Mouse (Mus musculus): ENCODE results near the gene Cpne7. TPM values are rescaled to one million over a fixed set of nuclear protein-coding genes. Genes with fewer than 3 reads are reported as not detected.
"Not testable (repeated sequence)": the region's sequence is repeated elsewhere in the genome, so short reads cannot be mapped to it uniquely, and the experiment has no call there.

The Cpne7 gene
- total RNA-seq (2021): 1 to 10 TPM; 3.6 to 5.0 TPM
- long read RNA-seq, experiment 1, partial matches to known transcripts: 1 of 4 reads
- long read RNA-seq, experiment 1, other reads (novel, unspliced or antisense): 1 of 4 reads
- long read RNA-seq, experiment 2: 0 reads

- DNase-seq: peak in 1 of 2 experiments; percentile 27
These were observed at the start of gene Cpne7 for GRCm38 (mm10) chr8:123117127-123117731. Cpne7 (plus strand) TSS chr8:123117374.

DNA sequence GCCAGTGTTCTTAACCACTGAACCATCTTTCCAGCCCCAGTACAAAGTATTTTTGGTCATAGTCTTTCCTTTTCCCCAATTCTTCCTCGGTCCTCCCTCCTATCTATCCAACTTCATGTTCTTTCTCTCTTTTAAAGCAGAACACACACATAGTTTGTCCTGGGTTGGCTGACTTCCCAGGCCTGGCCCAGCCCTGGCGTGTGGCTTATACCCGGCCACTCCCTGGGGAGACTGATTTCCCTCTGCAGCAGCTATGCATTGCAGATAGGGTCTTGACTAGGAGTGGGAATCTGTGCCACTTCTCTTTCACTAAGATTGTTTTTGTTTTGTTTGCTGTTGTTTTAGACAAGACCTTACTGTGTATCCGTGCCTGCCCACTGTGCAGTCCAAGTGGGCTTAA, 46.0 kb upstream of the Cpne7 start:
- DNase-seq: peak in 1 of 2 experiments; percentile 54

DNA sequence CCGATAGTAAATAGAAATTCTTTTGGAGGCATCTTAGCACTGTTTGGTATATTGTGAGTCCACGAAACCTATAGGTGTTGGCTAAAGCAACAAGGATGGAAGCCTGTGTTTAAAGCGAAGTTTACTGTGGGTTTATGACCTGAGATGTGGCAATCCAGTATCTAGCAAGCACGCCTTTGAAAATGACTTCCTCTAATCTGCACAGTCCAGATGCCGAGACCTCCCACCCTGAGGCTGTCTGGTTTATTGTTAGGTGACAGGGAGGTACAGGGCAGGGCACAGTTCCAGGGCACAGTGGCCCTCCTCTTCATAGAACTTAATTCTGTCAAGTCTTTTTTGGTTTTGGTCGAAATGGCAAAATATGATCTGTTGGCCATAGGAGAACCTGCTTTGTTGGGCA, 40.0 kb upstream of the Cpne7 start:
- no peak for DNase-seq

- no peak for DNase-seq
These were observed 34.2 kb upstream of the Cpne7 start for GRCm38 (mm10) chr8:123082993-123083392.

- DNase-seq: no peak
These were observed 33.6 kb upstream of the Cpne7 start for GRCm38 (mm10) chr8:123083610-123084009.

DNA sequence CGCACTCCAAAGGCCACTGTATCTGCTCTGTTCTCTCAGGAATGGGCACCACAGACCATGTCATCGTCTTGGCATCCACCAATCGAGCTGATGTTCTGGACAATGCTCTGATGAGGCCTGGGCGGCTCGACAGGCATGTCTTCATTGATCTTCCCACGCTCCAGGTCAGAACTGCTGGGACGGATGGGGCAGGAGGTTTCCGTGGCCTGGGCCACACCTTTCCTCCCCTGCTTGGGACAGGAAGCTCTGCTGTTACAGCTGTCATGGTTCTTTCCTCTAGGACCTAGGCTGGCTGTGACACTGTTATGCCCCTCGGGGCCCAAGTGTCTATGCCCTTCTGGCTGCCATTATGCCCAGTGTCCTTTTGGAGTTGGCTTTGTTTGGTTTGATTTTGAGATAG, 29.9 kb upstream of the Cpne7 start:
- DNase-seq: no peak

- no peak for DNase-seq
These were observed 20.0 kb upstream of the Cpne7 start for GRCm38 (mm10) chr8:123097216-123097615.

- peak in 1 of 2 experiments; percentile 55 for DNase-seq
These were observed 19.2 kb upstream of the Cpne7 start for GRCm38 (mm10) chr8:123097786-123098584.

GRCm38 (mm10) chr8:123100288-123100687, 16.9 kb upstream of the Cpne7 start:
- DNase-seq: no peak

GRCm38 (mm10) chr8:123101244-123101643, 15.9 kb upstream of the Cpne7 start:
- DNase-seq: no peak

GRCm38 (mm10) chr8:123101735-123102685, 15.2 kb upstream of the Cpne7 start, which contains the start of gene Rpl13:
Rpl13 (plus strand) TSS chr8:123102350.
- DNase-seq: peak; percentile 97 to 98

DNA sequence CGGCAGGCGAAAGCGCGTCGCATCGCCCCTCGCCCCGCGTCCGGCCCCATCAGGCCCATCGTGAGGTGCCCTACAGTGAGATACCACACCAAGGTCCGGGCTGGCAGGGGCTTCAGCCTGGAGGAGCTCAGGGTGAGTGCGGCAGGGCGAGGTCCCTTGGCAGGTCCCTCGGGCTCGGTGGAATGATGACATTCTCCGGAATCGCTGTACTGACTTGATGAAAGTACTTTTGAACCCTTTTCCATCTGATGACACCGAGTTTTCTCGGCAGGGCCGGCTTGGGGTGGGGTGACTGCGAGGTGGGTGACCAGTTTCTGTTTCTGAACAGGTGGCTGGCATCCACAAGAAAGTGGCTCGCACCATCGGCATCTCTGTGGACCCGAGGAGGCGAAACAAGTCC, 14.3 kb upstream of the Cpne7 start:
- DNase-seq: not testable (repeated sequence)

DNA sequence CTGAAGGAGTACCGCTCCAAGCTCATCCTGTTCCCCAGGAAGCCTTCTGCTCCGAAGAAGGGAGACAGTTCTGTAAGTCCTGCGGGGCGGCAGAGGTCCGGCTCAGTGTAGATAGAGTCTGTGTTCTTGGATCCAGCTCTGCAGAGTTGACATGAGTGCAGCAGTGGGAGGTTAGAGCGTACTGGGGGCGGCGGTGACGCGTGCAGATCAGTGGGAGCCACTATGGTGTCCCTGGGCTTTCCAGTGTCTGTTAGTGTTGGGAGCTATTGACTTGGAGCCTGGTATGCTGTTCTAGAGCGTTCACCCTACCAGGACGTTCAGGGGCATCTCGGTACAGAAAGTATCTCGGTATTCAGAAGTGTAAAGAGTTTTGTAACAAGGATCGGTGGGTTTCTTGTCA, 13.9 kb upstream of the Cpne7 start:
- DNase-seq: no peak

GRCm38 (mm10) chr8:123104046-123104767, 13.0 kb upstream of the Cpne7 start:
- DNase-seq: no peak

- DNase-seq: no peak
These were observed 11.4 kb upstream of the Cpne7 start for GRCm38 (mm10) chr8:123105553-123106326.

GRCm38 (mm10) chr8:123106531-123106930, 10.6 kb upstream of the Cpne7 start:
- peak in 1 of 2 experiments; percentile 44 for DNase-seq

DNA sequence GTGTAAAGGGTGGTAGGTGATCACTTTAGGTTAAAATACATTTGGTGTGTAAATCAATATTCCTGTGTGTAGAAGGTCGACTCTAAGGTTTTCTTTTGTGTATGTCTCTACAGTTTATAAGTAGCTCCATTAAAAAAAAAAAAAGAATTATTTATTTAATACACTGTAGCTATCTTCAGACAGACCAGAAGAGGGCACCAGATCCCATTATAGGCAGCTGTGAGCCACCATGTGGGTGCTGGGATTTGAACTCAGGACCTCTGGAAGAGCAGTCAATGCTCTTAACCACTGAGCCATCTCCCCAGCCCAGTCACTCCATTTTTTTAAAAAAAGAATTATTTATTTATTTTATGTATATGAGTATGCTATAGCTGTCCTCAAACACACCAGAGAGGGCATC, 9.2 kb upstream of the Cpne7 start:
- DNase-seq: no peak

- DNase-seq: no peak
These were observed 8.2 kb upstream of the Cpne7 start for GRCm38 (mm10) chr8:123108953-123109352.

- peak; percentile 65 to 74 for DNase-seq
These were observed 6.5 kb upstream of the Cpne7 start for GRCm38 (mm10) chr8:123110649-123111048.

GRCm38 (mm10) chr8:123112892-123113291, 4.3 kb upstream of the Cpne7 start:
- DNase-seq: no peak
